Mouse (Mus musculus) stomach, embryonic 16.5 days (tissue): Measurements from ENCODE around the gene Hoxa4. TPM values are rescaled to one million over a fixed set of nuclear protein-coding genes. Genes with fewer than 3 reads are reported as not detected.

Experiments
- ATAC-seq: fragments of 200-750 bp; cut with Nextera tagmentation; 2 replicates; pipeline ENCODE4 v1.8.0; 2017; ENCODE audit warnings: moderate number of reproducible peaks, moderate TSS enrichment; ENCODE audit not compliant: insufficient read depth, low FRiP score
- H3K27ac ChIP-seq: fragments of 300-500 bp; sonication (generic); 2 replicates; pipeline ENCODE4 v1.5.1; 2014; ENCODE audit warnings: low read length
- H3K27me3 ChIP-seq: fragments of 300-500 bp; sonication (generic); 2 replicates; pipeline ENCODE4 v1.6.1; 2014; ENCODE audit warnings: low read length, control low read depth, mixed read lengths; ENCODE audit not compliant: control insufficient read depth, insufficient read depth
- H3K36me3 ChIP-seq: fragments of 300-500 bp; sonication (generic); 2 replicates; pipeline ENCODE4 v1.6.1; 2014; ENCODE audit warnings: low read length; ENCODE audit not compliant: control insufficient read depth, insufficient read depth
- H3K4me1 ChIP-seq: fragments of 300-500 bp; sonication (generic); 2 replicates; pipeline ENCODE4 v1.6.1; 2014; ENCODE audit warnings: low read length, control low read depth, mixed read lengths; ENCODE audit not compliant: control insufficient read depth, insufficient read depth
- H3K4me2 ChIP-seq: fragments of 300-500 bp; sonication (generic); 2 replicates; pipeline ENCODE4 v1.6.1; 2014; ENCODE audit warnings: low read depth, low read length, mixed read lengths
- H3K4me3 ChIP-seq: fragments of 300-500 bp; sonication (generic); replicated peaks from 2 replicates; pipeline ENCODE4 v1.5.1; 2014; ENCODE audit warnings: mild to moderate bottlenecking, low read length
- H3K9ac ChIP-seq: fragments of 300-500 bp; sonication (generic); 2 replicates; pipeline ENCODE4 v1.6.1; 2014; ENCODE audit warnings: low read length
- H3K9me3 ChIP-seq: fragments of 300-500 bp; sonication (generic); replicated peaks from 2 replicates; pipeline ENCODE4 v1.6.1; 2016; ENCODE audit warnings: low read length, control low read depth; ENCODE audit not compliant: control insufficient read depth
- WGBS: fragments of 180-500 bp; shearing (Covaris S2); extraction: QIAGEN DNeasy Blood & Tissue Kit; methylation state at CpG from one replicate; pipeline ENCODE4 v1.1.7; 2014; 5-methylcytosine and 5-hydroxymethylcytosine counted together
- polyA plus RNA-seq: library from polyadenylated mRNA; unstranded; fragments of >200 nt; fragmentation: Nextera tagmentation; extraction: Ambion mirVana; gene quantifications from 2 replicates; pipeline ENCODE4 v1.2.1, GENCODE M21; 2015

Gene Hoxa4
- polyA plus RNA-seq, 1 experiment from 2014 or later = 2.8 TPM

GRCm38 (mm10) chr6:52178918-52179665, 12.5 kb downstream of the Hoxa4 start:
- Histone ChIP-seq H3K4me2 (peak overlapping the region; percentile 71), H3K36me3 (no peaks in the 10 kb centered on the region), H3K27ac (peak overlapping the region; percentile 98), H3K4me1 (peaks cover 24% of the 10 kb centered on the region), H3K4me3 (peak overlapping the region; percentile 60), H3K9me3 (no peaks in the 10 kb centered on the region), H3K27me3 (no peaks in the 10 kb centered on the region), H3K9ac (peak overlapping the region; percentile 91)
- 17% methylated on average over 4 of the region's 4 CpGs for WGBS
- no peak for ATAC-seq

DNA sequence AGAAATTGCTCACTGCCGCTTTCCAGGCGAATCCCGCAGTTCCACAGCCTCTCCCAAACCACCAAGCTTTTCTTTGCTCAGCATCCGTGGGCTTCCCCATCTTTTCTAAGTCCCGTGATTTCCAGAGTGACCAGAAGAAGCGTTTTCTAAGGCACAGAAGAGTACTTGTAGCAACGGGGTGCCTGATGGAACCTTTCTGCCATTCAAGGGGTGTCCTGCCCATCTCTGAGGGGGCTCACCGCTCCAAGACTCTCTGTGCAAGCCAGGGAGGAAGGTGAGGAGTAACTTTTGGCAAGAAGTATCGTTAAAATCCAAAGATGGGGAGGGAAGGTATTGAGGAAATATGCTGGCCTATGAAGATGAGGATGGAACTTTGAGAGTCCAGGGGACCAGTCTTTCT, 13.7 kb downstream of the Hoxa4 start:
- ATAC-seq = no peak
- no peaks in the 10 kb centered on the region for H3K27me3 ChIP-seq
- H3K36me3 ChIP-seq = no peaks in the 10 kb centered on the region
- H3K4me1 ChIP-seq = peaks cover 17% of the 10 kb centered on the region
- peak overlapping the region; percentile 71 for H3K4me2 ChIP-seq
- no peaks in the 10 kb centered on the region for H3K9me3 ChIP-seq
- peak overlapping the region; percentile 60 for H3K4me3 ChIP-seq
- peak overlapping the region; percentile 91 for H3K9ac ChIP-seq
- 16% methylated on average over 9 of the region's 9 CpGs for WGBS
- peak overlapping the region; percentile 98 for H3K27ac ChIP-seq

- H3K27me3 ChIP-seq = no peaks in the 10 kb centered on the region
- peak within 1 kb of the TSS; percentile 71 for H3K4me2 ChIP-seq
- peak within 1 kb of the TSS; percentile 91 for H3K9ac ChIP-seq
- no peaks in the 10 kb centered on the region for H3K36me3 ChIP-seq
- 2% methylated on average over 36 of the region's 36 CpGs for WGBS
- peak within 1 kb of the TSS; percentile 98 for H3K27ac ChIP-seq
- peak within 1 kb of the TSS; percentile 60 for H3K4me3 ChIP-seq
- no peak for ATAC-seq
- peaks cover 20% of the 10 kb centered on the region for H3K4me1 ChIP-seq
- no peaks in the 10 kb centered on the region for H3K9me3 ChIP-seq
Observed at GRCm38 (mm10) chr6:52177061-52177735, 14.4 kb downstream of the Hoxa4 start, which contains the start of gene 5730596B20Rik. 5730596B20Rik (plus strand) TSS chr6:52177498.

DNA sequence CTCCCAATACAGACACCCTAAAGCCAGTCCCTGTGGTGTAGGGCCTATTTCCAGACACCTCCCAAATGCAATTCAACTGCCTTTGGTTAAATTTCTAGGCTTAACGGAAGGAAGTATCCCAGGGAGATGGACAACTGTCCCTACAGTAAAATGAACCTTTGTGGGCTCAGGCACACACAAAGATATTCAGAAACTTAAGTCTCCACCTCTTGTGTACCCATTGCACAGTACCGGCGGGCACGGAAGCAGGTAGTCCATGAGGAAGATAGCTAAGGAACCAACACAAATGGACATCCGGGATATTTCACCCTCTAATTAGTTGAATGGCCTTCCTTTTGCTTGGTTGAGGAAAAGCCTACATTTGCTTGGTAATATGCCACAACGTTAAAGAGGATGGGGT, 15.2 kb downstream of the Hoxa4 start:
- ATAC-seq = no peak

DNA sequence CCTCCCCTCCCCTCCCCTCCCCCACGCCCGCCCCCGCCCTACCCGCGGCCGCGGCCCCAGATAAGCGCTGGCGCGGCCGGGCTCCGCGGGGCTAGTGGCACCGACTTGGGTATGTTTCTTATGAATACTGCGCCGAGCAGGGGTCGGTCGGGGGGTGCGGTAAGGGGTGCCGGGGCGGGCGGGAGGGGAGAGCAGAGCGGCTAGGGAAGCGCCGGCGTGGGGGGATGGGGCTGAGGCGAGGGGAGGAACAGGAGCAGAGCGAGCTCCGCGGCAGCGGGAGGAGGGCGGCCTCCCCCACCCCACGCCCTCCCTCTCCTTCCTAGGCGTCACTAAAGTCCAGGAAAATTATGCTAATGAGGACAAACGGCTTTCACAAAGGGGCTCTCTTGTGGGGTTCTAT, 15.7 kb downstream of the Hoxa4 start:
- peak overlapping the region; percentile 60 for H3K4me3 ChIP-seq
- H3K27me3 ChIP-seq = no peaks in the 10 kb centered on the region
- H3K9ac ChIP-seq = peak overlapping the region; percentile 91
- peaks cover 21% of the 10 kb centered on the region for H3K4me1 ChIP-seq
- no peaks in the 10 kb centered on the region for H3K36me3 ChIP-seq
- WGBS = under 1% methylated on average over 17 of the region's 35 CpGs
- H3K4me2 ChIP-seq = peak overlapping the region; percentile 71
- ATAC-seq = peak; percentile 54
- H3K27ac ChIP-seq = peak overlapping the region; percentile 98
- no peaks in the 10 kb centered on the region for H3K9me3 ChIP-seq

More for the DNA sequence above, 15.2 kb downstream of the Hoxa4 start:
- H3K27ac ChIP-seq = peak overlapping the region; percentile 98
- 4% methylated on average over 6 of the region's 6 CpGs for WGBS
- peak overlapping the region; percentile 91 for H3K9ac ChIP-seq
- peak overlapping the region; percentile 71 for H3K4me2 ChIP-seq
- H3K4me1 ChIP-seq = peaks cover 21% of the 10 kb centered on the region
- H3K27me3 ChIP-seq = no peaks in the 10 kb centered on the region
- H3K36me3 ChIP-seq = no peaks in the 10 kb centered on the region
- no peaks in the 10 kb centered on the region for H3K9me3 ChIP-seq
- H3K4me3 ChIP-seq = peak overlapping the region; percentile 60

- ATAC-seq = peak; percentile 29; the same call in 1 of the 2 replicates
- H3K27me3 ChIP-seq = no peaks in the 10 kb centered on the region
- H3K36me3 ChIP-seq = no peaks in the 10 kb centered on the region
- H3K4me3 ChIP-seq = peak overlapping the region; percentile 60
- peak overlapping the region; percentile 71 for H3K4me2 ChIP-seq
- peak overlapping the region; percentile 91 for H3K9ac ChIP-seq
- H3K4me1 ChIP-seq = peaks cover 26% of the 10 kb centered on the region
- H3K27ac ChIP-seq = peak overlapping the region; percentile 98
- H3K9me3 ChIP-seq = no peaks in the 10 kb centered on the region
- 3% methylated on average over 41 of the region's 41 CpGs for WGBS
Observed at GRCm38 (mm10) chr6:52174968-52175751, 16.4 kb downstream of the Hoxa4 start.

GRCm38 (mm10) chr6:52173648-52174047, 17.9 kb downstream of the Hoxa4 start:
- H3K9me3 ChIP-seq = no peaks in the 10 kb centered on the region
- H3K4me1 ChIP-seq = peaks cover 28% of the 10 kb centered on the region
- H3K4me3 ChIP-seq = peak overlapping the region; percentile 48
- peak overlapping the region; percentile 65 for H3K4me2 ChIP-seq
- no peaks in the 10 kb centered on the region for H3K36me3 ChIP-seq
- WGBS = 8% methylated on average over 4 of the region's 4 CpGs
- no peak for ATAC-seq
- H3K27ac ChIP-seq = peak overlapping the region; percentile 99
- H3K27me3 ChIP-seq = no peaks in the 10 kb centered on the region
- peak overlapping the region; percentile 78 for H3K9ac ChIP-seq

GRCm38 (mm10) chr6:52172501-52172900, 19.1 kb downstream of the Hoxa4 start:
- no peaks in the 10 kb centered on the region for H3K9me3 ChIP-seq
- ATAC-seq = peak; percentile 78
- H3K9ac ChIP-seq = peak overlapping the region; percentile 81
- peak overlapping the region; percentile 99 for H3K27ac ChIP-seq
- H3K36me3 ChIP-seq = no peaks in the 10 kb centered on the region
- WGBS = under 1% methylated on average over 35 of the region's 35 CpGs
- peaks cover 28% of the 10 kb centered on the region for H3K4me1 ChIP-seq
- peak overlapping the region; percentile 48 for H3K4me3 ChIP-seq
- H3K27me3 ChIP-seq = no peaks in the 10 kb centered on the region
- H3K4me2 ChIP-seq = peak overlapping the region; percentile 65
